Comparison of ENCODE assay signal across 8 mouse cellular contexts in genomic region chr16:39984205-39984634, GRCm38 (mm10). TPM values are rescaled to one million over a fixed set of nuclear protein-coding genes. Genes with fewer than 3 reads are reported as not detected.
DNase-seq lines count a peak whose midpoint lies in the region; ATAC-seq lines count a peak whose summit lies in the region.

Lsamp (plus strand) TSS chr16:39984361.

- ATAC-seq in heart, embryonic 14.5 days (ENCODE audit: insufficient number of reproducible peaks, insufficient read depth, low FRiP score, low read depth) = peak; percentile 73; the same call in 1 of the 2 replicates
- peak; percentile 77 for ATAC-seq in limb, embryonic 15.5 days (ENCODE audit: insufficient number of reproducible peaks, low FRiP score, low TSS enrichment, low read depth)
- peak; percentile 93 for ATAC-seq in neural tube, embryonic 12.5 days (ENCODE audit: low FRiP score, low read depth)

- H3K4me2 ChIP-seq in heart, embryonic 14.5 days (ENCODE audit: low read length) = peak within 1 kb of the TSS; percentile 96
- H3K4me2 ChIP-seq in limb, embryonic 15.5 days = peak within 1 kb of the TSS; percentile 93
- peak within 1 kb of the TSS; percentile 87 for H3K4me2 ChIP-seq in neural tube, embryonic 12.5 days (replicated peaks)

- no peaks in the 10 kb centered on the region for H3K9me3 ChIP-seq in heart, embryonic 14.5 days (ENCODE audit: control insufficient read depth, low read length)
- H3K9me3 ChIP-seq in limb, embryonic 15.5 days = no peaks in the 10 kb centered on the region
- no peaks in the 10 kb centered on the region for H3K9me3 ChIP-seq in neural tube, embryonic 12.5 days

- H3K9ac ChIP-seq in heart, embryonic 14.5 days (ENCODE audit: low read length) = peak within 1 kb of the TSS; percentile 32; the same call in 1 of the 2 replicates
- H3K9ac ChIP-seq in limb, embryonic 15.5 days = no peak within 1 kb of the TSS
- peak within 1 kb of the TSS; percentile 66 for H3K9ac ChIP-seq in neural tube, embryonic 12.5 days

- no peaks in the 10 kb centered on the region for H3K36me3 ChIP-seq in heart, embryonic 14.5 days (ENCODE audit: control insufficient read depth, insufficient read depth, low read length)
- H3K36me3 ChIP-seq in limb, embryonic 15.5 days = no peaks in the 10 kb centered on the region
- no peaks in the 10 kb centered on the region for H3K36me3 ChIP-seq in neural tube, embryonic 12.5 days

- peak within 1 kb of the TSS; percentile 48 to 54 for H3K4me3 ChIP-seq in heart, embryonic 14.5 days (ENCODE audit: control insufficient read depth in 1 of 2, insufficient read depth in 1 of 2, low read depth in 1 of 2, low read length in 2 of 2)
- H3K4me3 ChIP-seq in limb, embryonic 15.5 days = peak within 1 kb of the TSS; percentile 44
- peak within 1 kb of the TSS; percentile 57 for H3K4me3 ChIP-seq in neural tube, embryonic 12.5 days

- 0 out of 2 replicates have a peak, but pooled peaks cover 3% of the 10 kb centered on the region for H3K27me3 ChIP-seq in heart, embryonic 14.5 days (ENCODE audit: control insufficient read depth, insufficient read depth, low read length)
- H3K27me3 ChIP-seq in limb, embryonic 15.5 days = no peaks in the 10 kb centered on the region
- H3K27me3 ChIP-seq in neural tube, embryonic 12.5 days (replicated peaks) = no peaks in the 10 kb centered on the region

- WGBS in heart, embryonic 14.5 days = 1% methylated on average over 24 of the region's 24 CpGs
- WGBS in limb, embryonic 15.5 days = under 1% methylated on average over 24 of the region's 24 CpGs
- WGBS in neural tube, embryonic 12.5 days = under 1% methylated on average over 24 of the region's 24 CpGs

- peak; percentile 19 to 23 for DNase-seq in adrenal gland, postnatal 4 days (ENCODE audit: low spot score in 2 of 2)
- DNase-seq in embryo, embryonic 10.5 days (ENCODE audit: low spot score) = peak; percentile 90
- peak; percentile 73 for DNase-seq in kidney, postnatal 10 days
- peak; percentile 16 for DNase-seq in urinary bladder, postnatal 10 days (ENCODE audit: low spot score)
- no peak for DNase-seq in spleen, postnatal 10 days (ENCODE audit: low spot score in 2 of 2)

- H3K27ac ChIP-seq in heart, embryonic 14.5 days (replicated peaks in 1 of 2; ENCODE audit: control insufficient read depth in 1 of 2, insufficient read depth in 1 of 2, low read depth in 2 of 2, low read length in 2 of 2) = no peak within 1 kb of the TSS
- no peak within 1 kb of the TSS for H3K27ac ChIP-seq in limb, embryonic 15.5 days
- H3K27ac ChIP-seq in neural tube, embryonic 12.5 days = peak within 1 kb of the TSS; percentile 59; the same call in 1 of the 2 replicates

- H3K4me1 ChIP-seq in heart, embryonic 14.5 days (ENCODE audit: control insufficient read depth in 2 of 2, insufficient read depth in 2 of 2, low read length in 2 of 2) = peaks cover 0 to 3% of the 10 kb centered on the region in 2 experiments; a peak in 2 of 4 replicates
- H3K4me1 ChIP-seq in limb, embryonic 15.5 days = peaks cover 7% of the 10 kb centered on the region; the same call in 1 of the 2 replicates
- peaks cover 5% of the 10 kb centered on the region; the same call in 1 of the 2 replicates for H3K4me1 ChIP-seq in neural tube, embryonic 12.5 days

RNA-seq across cellular contexts. Expression of gene Lsamp, which starts in this region (rescaled TPM):
- 10 to 100 TPM; 15.1 to 15.6 TPM for total RNA-seq in adrenal gland, postnatal 4 days (2021)
- polyA plus RNA-seq in heart, embryonic 14.5 days (2014; fragmentation: Nextera tagmentation; extraction: Ambion mirVana) = 1.5 and 2.1 TPM in 2 replicates
- polyA plus RNA-seq in limb, embryonic 15.5 days (2015; fragmentation: Nextera tagmentation; extraction: Ambion mirVana) = 9.4 and 10.0 TPM in 2 replicates
- polyA plus RNA-seq in neural tube, embryonic 12.5 days (2016; fragmentation: Nextera tagmentation; extraction: Ambion mirVana) = 29.4 and 33.3 TPM in 2 replicates

Comparison
In these comparisons a context has a peak if more than half of its experiments do, and no peak if none do; other contexts are left out.
1. DNase-seq: peak in adrenal gland, postnatal 4 days (2 of 2), embryo, embryonic 10.5 days (single experiment), kidney, postnatal 10 days (single experiment) and urinary bladder, postnatal 10 days (single experiment); none in spleen, postnatal 10 days (0 of 2).
2. Peak in every context shown above with its lines, with median percentiles within 50 percentile points of each other: ATAC-seq, H3K4me2 ChIP-seq and H3K4me3 ChIP-seq.